Mouse (Mus musculus): ENCODE measurements at regions not wholly inside any gene's neighbourhood (a gene's known extent, or its start where the extent isn't known, plus 50 kb on each side); places are given as distances from the start of the nearest gene placed in this dataset.
A peak's percentile ranks its signal among the peaks of the same experiment; 100 is the strongest.

DNA sequence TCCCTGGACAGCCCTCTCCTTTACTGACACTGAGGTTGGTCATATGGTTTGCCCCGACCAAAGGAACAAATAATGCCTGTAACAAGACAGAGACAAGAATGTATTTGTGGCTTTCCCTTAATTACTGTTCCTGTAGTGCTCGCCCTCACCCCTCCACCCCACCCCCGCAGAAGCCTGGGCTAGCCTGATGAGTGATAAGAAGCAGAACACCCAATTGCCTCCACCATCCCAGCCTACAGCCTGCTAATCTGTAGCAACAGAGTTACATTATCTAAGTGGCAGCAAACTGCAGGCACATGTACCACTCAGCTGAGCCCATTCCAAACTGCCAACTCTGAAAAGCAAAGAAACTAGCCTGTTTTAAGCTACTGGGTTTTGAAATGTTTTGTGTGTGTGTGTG is 124.7 kb upstream of the Nhs start (continued):
- TF ChIP-seq JUND (IDR thresholded peaks at IDR 0.05; ENCODE audit: low read depth, low read length) (no peak), ZMIZ1 (IDR thresholded peaks at IDR 0.05; ENCODE audit: low read depth, low read length) (no peak; the same call in 1 of the 2 replicates), EP300 (IDR thresholded peaks at IDR 0.05; ENCODE audit: low read depth in 1 of 2, low read length in 2 of 2) (peak; percentile 99 to 100), HCFC1 (IDR thresholded peaks at IDR 0.05; ENCODE audit: low read depth, low read length) (no peak), ZC3H11A (IDR thresholded peaks at IDR 0.05; ENCODE audit: low read depth, low read length) (no peak), TAL1 (IDR thresholded peaks at IDR 0.05; ENCODE audit: low read length) (peak; percentile 98), MYC (IDR thresholded peaks at IDR 0.05; ENCODE audit: low read depth, low read length) (peak; percentile 89; the same call in 1 of the 2 replicates), CHD1 (IDR thresholded peaks at IDR 0.05; ENCODE audit: low read depth, low read length) (no peak)

- no peaks in the 10 kb centered on the region for H3K27me3 ChIP-seq (ENCODE audit: control insufficient read depth in 1 of 2, insufficient read depth in 2 of 2, low read length in 2 of 2)
Measured at GRCm38 (mm10) chrX:162282690-162283089, 123.2 kb upstream of the Nhs start.

GRCm38 (mm10) chrX:162278834-162279708 is 119.5 kb upstream of the Nhs start:
- Histone ChIP-seq H3K9ac (ENCODE audit: control insufficient read depth, low read depth, low read length, poor library complexity, severe bottlenecking) (no peak overlapping the region), H3K4me3 (ENCODE audit: control insufficient read depth in 1 of 2, insufficient read depth in 1 of 2, low read depth in 2 of 2, low read length in 2 of 2) (no peak overlapping the region), H3K36me3 (ENCODE audit: control insufficient read depth in 1 of 2, insufficient read depth in 2 of 2, low read length in 2 of 2) (peaks cover 0 to 21% of the 10 kb centered on the region in 2 experiments; a peak in 2 of 4 replicates), H3K9me3 (replicated peaks; ENCODE audit: insufficient read depth, low read length) (no peaks in the 10 kb centered on the region), H3K27me3 (ENCODE audit: control insufficient read depth in 1 of 2, insufficient read depth in 2 of 2, low read length in 2 of 2) (no peaks in the 10 kb centered on the region), H3K79me2 (ENCODE audit: control insufficient read depth, insufficient read depth, low read length, poor library complexity) (no peaks in the 10 kb centered on the region), H3K27ac (ENCODE audit: control insufficient read depth, low read depth, low read length) (no peak overlapping the region), H3K4me1 (ENCODE audit: control insufficient read depth in 1 of 2, insufficient read depth in 2 of 2, low read length in 2 of 2) (peaks cover 13 to 14% of the 10 kb centered on the region in 2 experiments)
- peak; percentile 67 for DNase-seq (ENCODE audit: low read depth, low spot score)
- TF ChIP-seq CTCF (IDR thresholded peaks at IDR 0.05 in 2 of 3, conservative IDR thresholded peaks at IDR 0.05 in 1 of 3; ENCODE audit: control insufficient read depth in 1 of 3, insufficient read depth in 1 of 3, low read depth in 2 of 3, low read length in 3 of 3, poor library complexity in 1 of 3, severe bottlenecking in 1 of 3): peak; percentile 54 to 74 (median 56)
- peak in 1 of 2 experiments; percentile 11; a peak in 1 of 4 replicates for TF ChIP-seq EP300 (IDR thresholded peaks at IDR 0.05; ENCODE audit: low read depth in 1 of 2, low read length in 2 of 2)
- peak; percentile 35; the same call in 1 of the 2 replicates for TF ChIP-seq MAX (IDR thresholded peaks at IDR 0.05; ENCODE audit: low read length)
- TF ChIP-seq ZC3H11A (IDR thresholded peaks at IDR 0.05; ENCODE audit: low read depth, low read length): peak; percentile 34
- TF ChIP-seq SIN3A (IDR thresholded peaks at IDR 0.05; ENCODE audit: low read length): no peak
- peak; percentile 87 for TF ChIP-seq MYC (IDR thresholded peaks at IDR 0.05; ENCODE audit: low read depth, low read length)
- no peak for TF ChIP-seq ETS1 (IDR thresholded peaks at IDR 0.05; ENCODE audit: low read depth, low read length)
- no peak for TF ChIP-seq TCF12 (IDR thresholded peaks at IDR 0.05; ENCODE audit: low read depth, low read length)
- TF ChIP-seq NRF1 (IDR thresholded peaks at IDR 0.05; ENCODE audit: insufficient read depth, low read depth, low read length, poor library complexity, severe bottlenecking): no peak
- no peak for TF ChIP-seq HCFC1 (IDR thresholded peaks at IDR 0.05; ENCODE audit: low read depth, low read length)
- TF ChIP-seq SMC3 (IDR thresholded peaks at IDR 0.05; ENCODE audit: low read depth, low read length): peak; percentile 68
- TF ChIP-seq RAD21 (IDR thresholded peaks at IDR 0.05; ENCODE audit: low read depth, low read length): peak; percentile 67

More at GRCm38 (mm10) chrX:162282690-162283089, 123.2 kb upstream of the Nhs start:
- DNase-seq (ENCODE audit: low read depth, low spot score): no peak
- no peak for TF ChIP-seq ETS1 (IDR thresholded peaks at IDR 0.05; ENCODE audit: low read depth, low read length)
- TF ChIP-seq ZMIZ1 (IDR thresholded peaks at IDR 0.05; ENCODE audit: low read depth, low read length): no peak
- no peak for TF ChIP-seq ZNF384 (IDR thresholded peaks at IDR 0.05; ENCODE audit: low read depth, low read length)
- TF ChIP-seq SMC3 (IDR thresholded peaks at IDR 0.05; ENCODE audit: low read depth, low read length): no peak
- no peak for TF ChIP-seq GATA1 (IDR thresholded peaks at IDR 0.05; ENCODE audit: low read depth, low read length)
- no peak for TF ChIP-seq MAZ (IDR thresholded peaks at IDR 0.05; ENCODE audit: low read depth, low read length)
- Histone ChIP-seq H3K4me1 (ENCODE audit: control insufficient read depth in 1 of 2, insufficient read depth in 2 of 2, low read length in 2 of 2) (peaks cover 13 to 24% of the 10 kb centered on the region in 2 experiments), H3K27ac (ENCODE audit: control insufficient read depth, low read depth, low read length) (peak overlapping the region; percentile 96), H3K9me3 (replicated peaks; ENCODE audit: insufficient read depth, low read length) (no peaks in the 10 kb centered on the region), H3K79me2 (ENCODE audit: control insufficient read depth, insufficient read depth, low read length, poor library complexity) (no peaks in the 10 kb centered on the region), H3K4me3 (ENCODE audit: control insufficient read depth in 1 of 2, insufficient read depth in 1 of 2, low read depth in 2 of 2, low read length in 2 of 2) (no peak overlapping the region), H3K9ac (ENCODE audit: control insufficient read depth, low read depth, low read length, poor library complexity, severe bottlenecking) (no peak overlapping the region), H3K36me3 (ENCODE audit: control insufficient read depth in 1 of 2, insufficient read depth in 2 of 2, low read length in 2 of 2) (peaks cover 0 to 27% of the 10 kb centered on the region in 2 experiments; a peak in 2 of 4 replicates)

Measured in MEL (cell line).